Mouse (Mus musculus) layer of hippocampus, adult 8-10 months (tissue): ENCODE measurements around the gene Trmt112. TPM values are rescaled to one million over a fixed set of nuclear protein-coding genes. Genes with fewer than 3 reads are reported as not detected.
A peak's percentile ranks its signal among the peaks of the same experiment; 100 is the strongest.

Source experiments
- DNase-seq, 2 experiments: peaks; one replicate each; pipeline ENCODE4 v3.0.0; 2022; ENCODE audit warnings: low spot score in 2 of 2
- microRNA-seq, 2 experiments: library from miRNA; unstranded; fragments of <30 nt; microRNA quantifications; one replicate each; pipeline ENCODE4 v1.2.0; 2022
- total RNA-seq, 4 experiments: library from RNA; stranded (reverse); gene quantifications; 2 replicates each; pipeline ENCODE4 v1.2.4; 2022

The Trmt112 gene
- total RNA-seq, 4 experiments from 2014 or later, result 40.3 to 53.0 (median 45.6) TPM

DNA sequence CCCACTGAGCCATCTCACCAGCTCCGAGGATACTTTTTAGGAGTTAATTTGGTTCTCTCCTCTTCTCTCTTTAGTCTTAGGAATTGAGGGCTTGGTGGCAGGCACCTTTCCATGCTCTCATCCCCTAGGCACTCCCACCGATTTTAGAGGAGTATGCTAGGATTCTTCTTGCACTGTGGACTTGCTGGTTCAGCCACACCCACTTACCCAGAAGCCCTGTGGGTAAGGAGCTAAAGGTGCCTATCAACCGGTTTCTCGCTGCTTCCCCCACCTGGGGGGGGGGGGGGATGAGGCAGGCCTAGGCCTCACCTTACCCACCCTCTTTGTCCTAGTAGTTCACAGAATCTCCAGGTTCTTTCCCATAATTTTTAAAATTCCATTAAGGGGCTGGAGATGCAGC lies 38.2 kb downstream of the Trmt112 start:
- DNase-seq, result no peak

DNA sequence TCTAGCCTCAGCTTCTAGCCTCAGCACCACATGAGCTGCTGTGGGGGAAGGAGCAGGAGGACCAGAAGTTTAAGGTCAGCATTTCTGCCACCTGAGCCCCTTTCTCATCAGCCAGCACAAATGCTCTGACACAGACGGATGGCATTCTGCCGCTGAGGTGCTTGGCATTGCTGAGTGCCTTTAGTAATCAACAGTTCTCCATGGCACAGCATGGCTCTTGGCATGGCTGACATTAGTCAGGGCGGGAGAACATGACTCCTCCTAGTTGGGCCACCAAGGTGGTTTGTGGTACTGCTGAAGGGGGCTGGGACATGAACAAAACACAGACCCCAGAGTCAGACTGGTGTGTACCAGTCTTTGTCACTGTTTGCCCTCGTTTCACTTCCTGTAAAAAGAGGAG lies 38.7 kb downstream of the Trmt112 start:
- DNase-seq, result no peak

DNA sequence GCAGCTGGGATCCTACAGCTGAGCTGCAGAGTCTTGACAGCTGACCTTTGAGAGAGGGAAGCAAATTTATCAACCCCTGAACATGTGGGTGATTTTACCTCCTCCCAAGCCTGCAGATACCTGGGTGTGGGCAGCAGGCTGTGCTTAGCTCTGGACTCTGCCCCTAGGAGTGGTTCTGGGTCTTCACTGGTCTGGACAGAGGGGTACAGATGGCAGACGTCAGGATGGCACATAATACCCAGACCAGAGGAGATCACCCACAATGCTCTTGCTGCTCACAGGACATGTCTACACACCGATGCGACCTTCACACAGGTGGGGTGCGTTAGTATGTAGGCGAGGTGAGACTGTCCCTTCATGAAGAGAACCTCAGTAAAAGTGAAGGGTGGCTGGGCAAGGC lies 40.0 kb downstream of the Trmt112 start:
- no peak for DNase-seq

DNA sequence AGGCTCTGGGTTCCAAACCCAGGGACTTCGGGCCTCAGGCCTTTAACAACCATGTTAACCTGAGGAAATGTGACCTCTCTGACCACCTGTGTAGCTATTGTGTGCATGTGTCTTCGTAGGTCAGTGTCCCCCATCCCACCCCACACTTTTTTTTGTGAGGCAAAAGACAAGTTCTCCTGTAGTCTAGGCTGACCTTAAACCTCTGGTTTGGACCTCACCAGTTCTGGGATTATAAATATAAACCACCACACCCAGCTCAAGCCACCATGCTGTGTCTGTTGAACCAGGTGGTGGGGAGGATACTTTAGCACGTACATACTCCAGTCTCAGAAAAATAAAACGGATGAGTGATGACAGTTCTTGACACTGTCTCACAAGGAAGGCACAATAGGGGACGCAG lies 40.5 kb downstream of the Trmt112 start:
- DNase-seq, result no peak

DNA sequence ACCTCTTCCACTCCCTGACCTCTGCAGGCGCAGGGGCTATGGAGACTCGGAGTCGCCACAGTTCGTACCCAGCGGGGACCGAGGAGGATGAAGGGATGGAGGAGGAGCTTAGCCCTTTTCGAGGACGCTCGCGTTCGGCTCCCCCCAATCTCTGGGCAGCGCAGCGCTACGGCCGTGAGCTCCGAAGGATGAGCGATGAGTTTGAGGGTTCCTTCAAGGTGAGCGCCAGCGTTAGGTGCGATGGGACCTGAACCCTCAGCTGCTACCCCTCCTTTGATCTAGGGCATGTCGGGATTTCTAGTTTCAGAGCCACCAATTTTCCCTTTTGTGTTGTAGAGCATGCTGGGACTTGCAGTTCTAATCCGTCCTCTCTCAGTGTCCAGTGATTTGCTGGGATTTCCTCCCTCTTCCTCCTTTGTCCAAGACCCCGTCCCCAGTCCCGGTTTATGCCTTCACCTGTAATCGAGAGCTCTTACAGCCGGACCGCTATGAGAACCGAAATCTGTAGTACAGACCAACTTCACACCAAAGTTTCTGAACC lies 41.2 kb downstream of the Trmt112 start:
- DNase-seq, result peak in 1 of 2 experiments; percentile 53

DNA sequence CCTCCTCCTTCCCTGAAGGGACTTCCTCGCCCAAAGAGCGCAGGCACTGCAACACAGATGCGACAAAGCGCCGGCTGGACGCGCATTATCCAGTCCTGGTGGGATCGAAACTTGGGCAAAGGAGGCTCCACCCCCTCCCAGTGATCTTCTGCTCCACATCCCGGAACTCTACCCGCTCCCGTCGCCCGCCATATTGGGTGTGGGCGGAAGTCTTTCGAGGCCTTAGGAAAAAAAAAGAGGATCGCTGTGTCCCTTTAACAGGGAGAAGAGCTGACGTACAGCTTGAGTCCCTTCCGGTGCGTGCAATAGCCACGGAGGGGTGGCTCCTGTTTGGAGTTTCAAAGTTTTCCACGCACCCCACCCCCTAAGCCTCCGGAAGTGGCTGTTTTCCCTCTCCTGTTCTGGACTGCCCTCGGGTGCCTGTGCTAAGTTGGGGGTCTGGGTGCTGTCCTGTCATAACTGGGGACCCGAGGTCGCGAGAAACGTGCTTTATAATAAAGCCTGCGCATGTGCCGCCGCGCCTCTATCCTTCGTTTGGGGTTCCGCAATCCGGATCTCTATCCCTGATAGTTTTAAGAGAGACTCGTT lies 42.0 kb downstream of the Trmt112 start:
- DNase-seq, result peak; percentile 94 to 96

DNA sequence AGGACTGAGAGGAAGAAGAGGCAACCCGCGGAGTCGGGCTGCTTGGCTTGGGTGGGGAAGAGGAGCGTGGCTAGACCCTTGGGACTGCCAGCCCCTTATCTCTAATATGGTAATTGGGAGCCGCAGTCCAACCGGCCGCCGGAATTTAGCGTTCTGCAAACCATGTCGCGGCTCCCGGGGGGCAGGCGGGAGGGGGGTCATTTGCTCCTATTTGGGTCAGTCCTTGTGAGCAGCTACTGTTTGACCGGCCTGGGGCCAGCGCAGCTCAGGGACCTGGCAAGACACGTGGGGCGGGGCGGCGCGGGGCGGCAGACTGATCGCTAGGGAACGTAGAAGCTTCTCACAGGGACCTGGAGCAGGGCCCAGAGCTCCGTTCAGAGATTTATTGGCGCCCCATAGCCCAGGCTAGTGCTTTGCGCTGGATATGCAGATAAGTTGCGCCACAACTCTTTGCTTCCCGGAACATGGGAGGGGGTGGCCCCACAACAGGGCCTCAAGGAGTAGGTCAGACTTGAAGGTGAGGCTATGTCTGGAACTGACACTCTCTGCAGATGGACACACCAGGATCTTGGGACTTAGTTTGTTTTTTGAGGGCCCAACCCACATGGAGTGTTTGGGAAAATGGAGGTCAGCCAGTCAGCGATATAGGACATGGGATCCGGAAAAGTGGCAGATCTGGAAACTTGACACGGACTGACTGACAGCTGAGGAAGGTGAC lies 42.7 kb downstream of the Trmt112 start:
- peak; percentile 72 to 83 for DNase-seq

DNA sequence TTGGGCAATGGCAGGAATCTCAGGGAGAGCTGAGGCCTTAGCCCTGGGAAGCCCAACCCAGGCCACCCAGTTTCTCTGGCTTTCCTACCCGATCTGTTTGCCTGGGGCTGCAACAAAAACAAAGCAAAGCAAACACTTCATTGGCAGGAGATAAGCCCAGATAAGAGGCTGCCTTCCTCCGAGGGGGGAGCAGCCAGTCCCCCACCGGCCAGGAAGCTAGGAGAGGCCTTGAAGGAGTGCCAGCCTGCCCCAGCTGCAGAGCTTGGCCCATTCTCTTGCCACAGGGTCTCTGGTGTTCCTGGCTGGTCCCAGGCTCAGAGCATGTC lies 43.2 kb downstream of the Trmt112 start:
- DNase-seq, result no peak

DNA sequence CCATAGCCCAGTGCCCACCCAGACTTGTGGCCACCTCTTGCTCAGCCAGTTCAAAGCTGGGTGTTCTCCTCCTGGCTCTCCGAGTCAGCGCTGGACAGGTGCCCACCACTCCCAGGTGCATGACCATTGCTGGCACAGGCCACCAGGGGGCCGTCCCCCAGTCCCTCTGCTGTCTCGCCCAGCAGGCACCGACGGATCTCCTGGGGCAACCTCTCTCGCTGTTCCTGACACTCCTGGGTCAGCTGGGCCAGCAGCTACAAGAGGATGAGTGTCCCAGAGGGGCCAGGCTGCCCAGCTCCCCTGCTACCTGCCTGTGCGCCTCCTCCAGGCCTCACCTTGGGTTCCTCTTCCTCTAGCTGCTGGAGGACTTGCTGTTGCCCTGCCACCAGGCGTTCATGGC lies 44.5 kb downstream of the Trmt112 start:
- no peak for DNase-seq

DNA sequence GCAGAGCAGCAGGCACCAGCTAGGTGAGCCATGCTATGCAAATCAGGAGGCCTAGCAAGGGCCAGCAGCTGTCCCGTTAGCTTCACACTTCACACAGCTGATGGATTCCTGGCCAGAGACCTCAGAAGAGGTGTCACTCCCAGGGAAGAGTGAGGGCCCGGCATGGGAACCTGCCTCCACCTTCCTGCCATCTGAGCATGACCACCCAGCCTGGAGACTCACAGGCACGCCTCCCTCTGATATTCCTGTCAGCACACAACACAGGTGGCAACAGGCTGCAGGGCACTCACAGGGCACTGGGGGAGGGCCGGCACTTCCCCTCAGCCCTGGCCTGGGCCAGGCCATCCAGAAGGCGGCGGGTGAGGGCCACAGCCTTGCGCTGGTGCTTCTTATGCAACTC lies 45.9 kb downstream of the Trmt112 start:
- no peak for DNase-seq

DNA sequence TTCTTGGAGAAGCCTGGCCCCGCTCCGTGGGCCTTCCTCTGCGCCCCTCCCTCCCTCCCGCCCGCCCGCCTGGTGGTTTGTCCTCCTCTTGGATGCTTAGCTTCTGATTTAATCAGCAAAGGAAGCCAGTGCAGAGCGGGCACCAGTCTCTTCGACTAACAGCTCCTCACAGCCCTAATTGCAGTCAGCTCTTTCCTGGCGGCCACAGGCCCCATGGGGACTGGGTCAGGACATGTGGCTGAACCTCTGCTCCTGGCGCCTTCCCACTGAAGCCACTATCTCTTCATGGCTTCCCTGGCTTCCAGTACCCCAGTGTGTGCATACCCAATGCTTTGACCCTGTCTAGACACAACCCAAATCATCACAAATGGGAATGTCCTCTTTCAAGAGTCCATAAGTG lies 47.0 kb downstream of the Trmt112 start:
- DNase-seq, result no peak

Small RNA genes lying within 50 kb of the gene (microRNA-seq; reads per million reads assigned to microRNA genes)
- 3.8 to 6.1 reads per million in 2 experiments for gene Mir6990

Other genes starting within 250 kb of the Trmt112 start
- 10 to 100 TPM; 33.7 to 42.9 (median 37.6) TPM for gene Rps6ka4, start 69.1 kb upstream of the Trmt112 start, total RNA-seq
- 10 to 100 TPM in 3 of 4 experiments, 1 to 10 TPM in 1; 7.5 to 17.4 (median 12.6) TPM for gene Ccdc88b, start 51.5 kb upstream of the Trmt112 start, total RNA-seq
- gene Prdx5, start 408 bp downstream of the Trmt112 start, total RNA-seq, result 100 to 1,000 TPM; 279 to 406 (median 342) TPM
- gene Esrra, start 12.1 kb downstream of the Trmt112 start, total RNA-seq, result 10 to 100 TPM; 54.2 to 76.0 (median 64.8) TPM
- gene Catsperz, start 15.7 kb downstream of the Trmt112 start, total RNA-seq, result 10 to 100 TPM; 10.4 to 11.4 (median 11.0) TPM
- gene Kcnk4, start 24.8 kb downstream of the Trmt112 start, total RNA-seq, result 10 to 100 TPM; 13.4 to 23.1 (median 15.8) TPM
- gene Bad, start 32.2 kb downstream of the Trmt112 start, total RNA-seq, result 10 to 100 TPM; 32.5 to 39.8 (median 37.3) TPM
- 100 to 1,000 TPM in 3 of 4 experiments, 10 to 100 TPM in 1; 92.5 to 107 (median 104) TPM for gene Gpr137, start 32.8 kb downstream of the Trmt112 start, total RNA-seq
- 10 to 100 TPM; 55.4 to 81.1 (median 63.5) TPM for gene Ppp1r14b, start 65.3 kb downstream of the Trmt112 start, total RNA-seq
- gene Plcb3, start 66.8 kb downstream of the Trmt112 start, total RNA-seq, result 10 to 100 TPM; 13.4 to 19.9 (median 18.0) TPM
- gene Fkbp2, start 70.8 kb downstream of the Trmt112 start, total RNA-seq, result 100 to 1,000 TPM in 1 of 4 experiments, 10 to 100 TPM in 3; 63.5 to 104 (median 83.1) TPM
- gene Vegfb, start 78.0 kb downstream of the Trmt112 start, total RNA-seq, result 10 to 100 TPM; 80.4 to 93.8 (median 90.1) TPM
- 10 to 100 TPM; 26.1 to 29.9 (median 29.5) TPM for gene Dnajc4, start 82.9 kb downstream of the Trmt112 start, total RNA-seq
- gene Nudt22, start 86.4 kb downstream of the Trmt112 start, total RNA-seq, result 10 to 100 TPM; 13.7 to 17.4 (median 14.2) TPM
- gene Trpt1, start 86.4 kb downstream of the Trmt112 start, total RNA-seq, result 10 to 100 TPM; 16.5 to 20.8 (median 16.6) TPM
- 10 to 100 TPM in 2 of 4 experiments, 1 to 10 TPM in 2; 3.7 to 17.8 (median 9.2) TPM for gene Fermt3, start 109.8 kb downstream of the Trmt112 start, total RNA-seq
- 100 to 1,000 TPM; 155 to 228 (median 191) TPM for gene Stip1, start 130.3 kb downstream of the Trmt112 start, total RNA-seq
- 10 to 100 TPM; 19.2 to 21.4 (median 20.1) TPM for gene Macrod1, start 147.1 kb downstream of the Trmt112 start, total RNA-seq
- 10 to 100 TPM; 18.9 to 23.5 (median 21.5) TPM for gene Flrt1, start 196.0 kb downstream of the Trmt112 start, total RNA-seq